Mouse (Mus musculus): ENCODE results near the gene Ptpn12. TPM values are rescaled to one million over a fixed set of nuclear protein-coding genes. Genes with fewer than 3 reads are reported as not detected.
"Not testable (repeated sequence)": the region's sequence is repeated elsewhere in the genome, so short reads cannot be mapped to it uniquely, and the experiment has no call there.

Ptpn12 gene
- total RNA-seq, 2 experiments from 2014 or later: 11.2 to 11.6 TPM

- DNase-seq: no peak
- intact Hi-C loops (cut with DNase I): no loop called here
Observed at GRCm38 (mm10) chr5:20956298-20956697, 99.4 kb downstream of the Ptpn12 start, which contains the start of gene Rsbn1l. Gene Rsbn1l, minus strand, starts transcription at chr5:20956398.

DNA sequence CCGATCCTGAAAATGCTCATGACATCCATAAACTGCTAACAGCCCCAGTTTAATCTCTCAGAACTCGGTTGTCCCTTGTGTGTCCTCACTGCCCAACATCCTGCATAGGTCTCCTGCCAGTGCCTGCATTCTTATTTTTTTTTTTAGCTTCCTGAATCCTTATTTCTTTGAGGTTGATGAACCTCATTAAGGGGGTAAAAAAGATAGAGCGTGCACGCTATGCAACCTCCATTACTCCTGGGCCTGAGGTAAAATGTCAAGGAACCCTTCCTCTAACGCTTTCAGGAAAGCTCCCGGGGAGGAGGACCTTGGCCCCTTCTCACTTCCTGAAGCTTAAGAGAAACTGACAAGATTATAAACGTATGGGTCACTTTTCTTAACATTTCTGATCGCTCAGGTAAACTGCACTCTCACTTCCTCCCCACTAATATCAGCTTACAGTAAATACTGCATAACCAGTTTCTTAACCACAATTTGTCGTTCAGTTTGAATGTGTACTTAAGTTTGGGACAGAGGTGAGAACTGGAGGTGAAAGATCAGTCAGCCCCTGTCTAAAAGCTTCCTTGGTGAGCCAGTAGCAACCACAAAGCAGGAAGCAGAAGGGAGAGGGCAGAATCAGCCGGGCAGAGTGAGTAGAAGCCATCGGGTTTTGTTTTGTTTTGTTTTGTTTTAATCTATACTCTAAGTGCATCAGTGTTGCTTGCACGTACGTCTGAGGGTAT is 100.4 kb downstream of the Ptpn12 start:
- no peak for DNase-seq
- intact Hi-C loops (cut with DNase I): no loop called here

GRCm38 (mm10) chr5:20952337-20952925 is 103.3 kb downstream of the Ptpn12 start:
- no peak for DNase-seq
- intact Hi-C loops (cut with DNase I): no loop called here

- intact Hi-C loops (cut with DNase I): no loop called here
- peak; percentile 92 to 96 for DNase-seq
Observed at GRCm38 (mm10) chr5:20951666-20952281, 103.9 kb downstream of the Ptpn12 start.

DNA sequence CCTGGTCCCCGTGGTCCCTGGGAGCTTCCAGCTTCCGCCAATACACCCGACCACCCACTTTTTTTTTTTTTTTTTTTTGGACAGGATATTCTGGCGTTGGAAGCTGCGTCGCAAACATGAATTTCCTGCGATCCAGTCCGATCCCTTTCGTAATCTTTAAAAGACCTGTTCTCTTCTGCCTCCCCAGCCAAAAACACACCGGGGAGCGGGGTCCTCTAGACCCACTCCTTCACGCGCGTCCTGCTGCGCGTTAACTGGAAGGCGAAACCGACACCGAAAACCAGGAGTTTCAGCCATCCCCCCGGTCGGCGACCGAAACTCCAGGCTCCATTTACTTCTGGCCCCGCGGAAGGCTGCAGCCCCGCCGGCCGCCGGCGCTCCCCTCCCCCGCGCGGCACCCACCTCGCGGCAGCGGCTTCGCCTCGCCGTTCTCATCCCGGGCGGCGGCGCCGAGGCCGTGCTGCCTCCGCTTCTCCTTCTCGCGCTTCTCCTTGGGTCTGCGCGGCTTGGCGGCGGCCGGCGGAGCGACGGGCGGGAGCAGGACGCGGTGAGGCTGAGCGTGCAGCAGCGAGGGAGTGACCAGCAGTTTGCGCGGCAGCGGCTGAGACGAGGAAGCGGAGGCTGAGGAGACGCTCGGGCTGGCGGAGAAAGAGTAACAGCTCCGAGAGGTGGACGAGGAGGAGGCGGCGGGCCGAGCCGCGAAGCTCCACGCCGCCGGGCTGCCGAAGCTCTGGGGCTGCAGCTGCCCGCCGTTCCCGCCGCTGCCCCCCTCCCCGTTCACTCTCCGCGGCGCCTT is 104.7 kb downstream of the Ptpn12 start:
- intact Hi-C loops (cut with DNase I): no loop called here
- peak; percentile 34 to 48 for DNase-seq

DNA sequence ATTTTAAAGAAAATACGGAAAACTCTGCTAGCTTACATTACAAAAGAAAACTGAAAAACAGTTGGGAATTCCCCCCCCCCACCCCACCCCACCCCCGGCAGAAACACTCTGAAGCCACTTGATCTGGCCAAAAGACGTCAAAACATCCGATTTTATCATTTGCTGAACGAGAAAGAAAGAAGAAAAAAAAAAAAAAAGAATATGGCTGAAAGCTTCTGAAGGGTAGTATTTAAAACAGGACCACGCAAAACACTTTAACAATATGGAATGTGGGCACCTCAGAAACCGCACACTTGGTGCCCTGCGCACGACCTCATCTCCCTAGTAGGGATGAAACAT is 105.2 kb downstream of the Ptpn12 start:
- intact Hi-C loops (cut with DNase I): no loop called here
- no peak for DNase-seq

DNA sequence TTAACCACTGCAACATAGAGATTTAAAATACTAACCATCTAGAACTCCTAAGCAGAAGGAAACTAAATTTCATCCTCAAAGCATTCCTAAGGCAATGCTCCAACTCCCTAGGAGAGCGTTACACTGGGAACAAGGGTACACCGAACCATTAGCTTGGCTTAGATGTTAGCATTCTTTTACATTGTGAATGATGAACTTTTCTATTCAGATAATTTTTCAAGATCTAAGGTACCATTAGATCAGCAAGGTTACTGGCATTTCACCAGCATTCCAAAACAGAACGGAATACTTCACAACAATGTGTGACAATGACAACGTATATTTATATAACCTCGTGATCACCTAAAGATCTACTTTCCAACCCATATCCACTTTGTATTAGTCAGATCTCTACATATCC is 105.6 kb downstream of the Ptpn12 start:
- intact Hi-C loops (cut with DNase I): no loop called here
- DNase-seq: no peak

DNA sequence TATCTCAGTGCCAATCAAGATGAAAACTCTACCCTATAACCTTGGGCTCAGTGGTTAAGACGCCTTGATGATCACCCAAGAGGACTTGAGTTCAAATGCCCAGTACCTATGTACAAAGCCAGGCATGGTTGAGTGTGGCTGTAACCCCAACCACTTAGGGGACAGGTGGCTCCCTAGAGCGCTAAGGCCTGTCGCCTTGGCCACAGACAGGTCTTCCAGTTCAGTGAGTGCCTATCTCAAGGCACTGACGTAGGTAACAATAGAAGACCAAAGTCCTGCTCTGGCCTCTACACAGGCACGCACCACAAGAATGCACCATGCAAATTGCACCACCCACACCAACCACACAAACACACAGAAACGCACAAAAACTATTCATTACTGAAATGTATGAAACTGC is 108.8 kb downstream of the Ptpn12 start:
- intact Hi-C loops (cut with DNase I): no loop called here
- DNase-seq: no peak

- no peak for DNase-seq
- intact Hi-C loops (cut with DNase I): no loop called here
Observed at GRCm38 (mm10) chr5:20944961-20945748, 110.6 kb downstream of the Ptpn12 start.

DNA sequence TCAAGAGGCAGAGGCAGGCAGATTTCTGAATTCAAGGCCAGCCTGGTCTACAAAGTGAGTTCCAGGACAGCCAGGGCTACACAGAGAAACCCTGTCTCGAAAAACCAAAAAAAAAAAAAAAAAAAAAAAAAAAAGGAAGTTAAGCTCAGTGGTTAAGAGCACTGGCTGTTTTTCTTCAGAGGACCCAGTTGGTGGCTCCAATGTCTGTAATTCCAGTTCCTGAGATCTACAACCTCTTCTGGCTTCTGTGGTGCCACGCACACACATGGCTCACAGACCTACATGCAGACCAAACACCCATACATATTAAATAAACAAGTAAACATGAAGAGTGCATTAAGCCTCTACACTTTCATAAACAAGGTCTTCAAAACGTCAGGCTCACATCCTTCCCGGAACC is 111.9 kb downstream of the Ptpn12 start:
- intact Hi-C loops (cut with DNase I): not testable (repeated sequence)

DNA sequence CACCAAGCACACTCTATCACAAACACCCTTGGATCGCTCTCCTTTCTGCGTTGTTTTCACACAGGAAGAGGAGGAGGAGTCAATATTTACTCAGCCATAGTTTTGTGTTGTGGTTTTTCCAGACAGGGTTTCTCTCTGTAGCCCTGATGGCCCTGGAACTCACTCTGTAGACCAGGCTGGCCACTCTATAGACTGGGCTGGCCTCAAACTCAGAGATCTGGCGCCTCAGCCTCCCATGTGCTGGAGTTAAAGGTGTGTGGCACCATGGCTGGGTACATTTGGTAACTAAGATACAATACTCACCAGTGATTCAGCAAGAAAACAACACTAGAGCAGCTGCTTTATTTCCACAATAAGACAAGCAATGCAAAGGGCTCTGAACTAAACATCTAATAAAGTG is 113.2 kb downstream of the Ptpn12 start:
- no peak for DNase-seq
- intact Hi-C loops (cut with DNase I): no loop called here

More for the DNA sequence above, 111.9 kb downstream of the Ptpn12 start:
- DNase-seq: not testable (repeated sequence)

DNA sequence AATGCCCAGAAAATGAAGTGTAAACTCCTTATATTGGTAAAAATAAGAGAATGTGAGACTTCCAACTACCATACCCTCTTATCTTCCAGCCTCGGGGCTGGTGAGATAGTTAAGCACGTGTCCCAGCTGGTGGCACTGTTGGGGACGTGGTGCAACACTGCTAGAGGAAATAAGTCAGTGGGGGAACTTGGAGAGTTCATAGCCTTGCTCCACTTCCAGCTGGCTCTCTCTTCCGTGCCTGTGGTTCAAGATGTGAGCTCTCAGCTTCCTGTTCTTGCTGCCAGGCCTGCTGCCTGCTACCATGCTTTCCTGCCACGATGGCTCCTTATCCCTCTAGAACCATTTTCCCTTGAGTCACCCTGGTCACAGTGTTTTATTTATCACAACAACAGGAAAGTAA is 114.5 kb downstream of the Ptpn12 start:
- DNase-seq: peak in 1 of 2 experiments; percentile 31
- intact Hi-C loops (cut with DNase I): no loop called here

- DNase-seq: no peak
- intact Hi-C loops (cut with DNase I): no loop called here
Observed at GRCm38 (mm10) chr5:20940696-20941095, 115.0 kb downstream of the Ptpn12 start.

GRCm38 (mm10) chr5:20940040-20940571 is 115.6 kb downstream of the Ptpn12 start:
- no peak for DNase-seq
- intact Hi-C loops (cut with DNase I): no loop called here

GRCm38 (mm10) chr5:20938523-20938922 is 117.2 kb downstream of the Ptpn12 start:
- intact Hi-C loops (cut with DNase I): no loop called here
- DNase-seq: no peak

Other genes with a start within 250 kb of the Ptpn12 start
- 100 to 1,000 TPM; 146 to 180 TPM for gene Phtf2, start 173.8 kb downstream of the Ptpn12 start, total RNA-seq (2021)
- 10 to 100 TPM; 13.6 to 17.6 TPM for gene Tmem60, start 173.7 kb downstream of the Ptpn12 start, total RNA-seq (2021)
- gene Rsbn1l, start 99.5 kb downstream of the Ptpn12 start, total RNA-seq (2021): 1 to 10 TPM; 7.0 to 8.9 TPM
- 1 to 10 TPM; 1.3 to 1.4 TPM for gene Gsap, start 130.3 kb upstream of the Ptpn12 start, total RNA-seq (2021)